ENCODE assay signal across 9 mouse cellular contexts in the genomic region with DNA sequence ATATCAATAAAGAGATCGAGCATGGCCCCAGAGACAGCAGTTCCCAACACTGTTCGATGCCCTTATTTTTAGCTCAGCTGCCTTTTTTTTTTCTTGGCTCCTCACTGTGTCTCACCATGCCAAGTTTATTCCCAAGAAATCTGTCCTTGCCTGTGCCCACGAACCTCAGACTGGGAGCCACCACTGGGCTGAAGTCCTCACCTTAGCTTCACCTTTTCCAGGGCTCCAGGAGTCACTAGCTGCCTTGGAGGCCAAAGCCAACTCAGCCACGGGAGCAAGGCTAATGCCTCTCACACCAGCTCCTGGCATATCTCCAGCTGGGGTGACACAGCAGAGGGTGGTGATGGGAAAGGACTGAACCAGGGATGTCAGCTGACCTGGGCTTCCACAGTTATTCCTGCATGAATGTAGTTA. TPM values are rescaled to one million over a fixed set of nuclear protein-coding genes. Genes with fewer than 3 reads are reported as not detected.
DNase-seq lines count a peak whose midpoint lies in the region; ATAC-seq and TF ChIP-seq lines count a peak whose summit lies in the region.
"Had no signal": no experiment of that assay in that cellular context is flagged by ENCODE, and none has a peak within 500 bp of the region (broad histone marks: within the 10 kb centered on the region; RNA-seq: fewer than 3 reads in every experiment).

No protein-coding gene starts in this region.

- DNase-seq in forebrain, postnatal 0 days: peak; percentile 27
- DNase-seq in forebrain, embryonic 11.5 days (ENCODE audit: low spot score): no peak
- DNase-seq in spleen, adult 12 weeks (ENCODE audit: low spot score): peak; percentile 85
- no peak for DNase-seq in spleen, adult 18-20 months
- peak; percentile 70 to 71 for DNase-seq in kidney, adult 8-10 months
- no peak for DNase-seq in hindbrain, embryonic 11.5 days (ENCODE audit: low spot score)
- no peak for DNase-seq in embryo, embryonic 9.5 days (ENCODE audit: extremely low spot score)
- DNase-seq in hindbrain, embryonic 10.5 days (ENCODE audit: low spot score): no peak

- no peak overlapping the region for H3K9ac ChIP-seq in forebrain, postnatal 0 days
- H3K9ac ChIP-seq in forebrain, embryonic 11.5 days (ENCODE audit: low read length): no peak overlapping the region
- no peak overlapping the region for H3K9ac ChIP-seq in hindbrain, embryonic 11.5 days (ENCODE audit: low read depth, low read length)
- H3K9ac ChIP-seq: hindbrain, embryonic 15.5 days had no signal

- no peak for TF ChIP-seq CTCF in forebrain, postnatal 0 days (IDR thresholded peaks at IDR 0.05; ENCODE audit: low read depth)

- H3K27ac ChIP-seq in forebrain, postnatal 0 days (ENCODE audit: low read depth, low read length): no peak overlapping the region
- H3K27ac ChIP-seq in forebrain, embryonic 11.5 days (ENCODE audit: low read depth, low read length): no peak overlapping the region
- no peak overlapping the region for H3K27ac ChIP-seq in hindbrain, embryonic 11.5 days (ENCODE audit: low read depth, low read length)
- H3K27ac ChIP-seq in hindbrain, embryonic 10.5 days: no peak overlapping the region
- H3K27ac ChIP-seq: hindbrain, embryonic 15.5 days had no signal

- H3K36me3 ChIP-seq in forebrain, postnatal 0 days (ENCODE audit: insufficient read depth): no peaks in the 10 kb centered on the region
- no peaks in the 10 kb centered on the region for H3K36me3 ChIP-seq in forebrain, embryonic 11.5 days (ENCODE audit: control insufficient read depth, insufficient read depth, low read length)
- no peaks in the 10 kb centered on the region for H3K36me3 ChIP-seq in hindbrain, embryonic 11.5 days (ENCODE audit: control insufficient read depth, insufficient read depth, low read length)
- no peaks in the 10 kb centered on the region for H3K36me3 ChIP-seq in hindbrain, embryonic 10.5 days
- H3K36me3 ChIP-seq: hindbrain, embryonic 15.5 days had no signal

- no peak overlapping the region for H3K4me2 ChIP-seq in forebrain, postnatal 0 days (ENCODE audit: low read depth)
- H3K4me2 ChIP-seq in forebrain, embryonic 11.5 days (ENCODE audit: low read depth, low read length, severe bottlenecking): no peak overlapping the region
- H3K4me2 ChIP-seq in hindbrain, embryonic 11.5 days (replicated peaks; ENCODE audit: low read depth, low read length): no peak overlapping the region
- H3K4me2 ChIP-seq: hindbrain, embryonic 15.5 days had no signal

- H3K4me3 ChIP-seq in forebrain, postnatal 0 days (ENCODE audit: low read depth, low read length): no peak overlapping the region
- no peak overlapping the region for H3K4me3 ChIP-seq in forebrain, embryonic 11.5 days (ENCODE audit: low read depth, low read length)
- no peak overlapping the region for H3K4me3 ChIP-seq in hindbrain, embryonic 11.5 days (ENCODE audit: low read depth, low read length)
- H3K4me3 ChIP-seq in hindbrain, embryonic 10.5 days: no peak overlapping the region
- H3K4me3 ChIP-seq: hindbrain, embryonic 15.5 days had no signal

- peak; percentile 42; the same call in 1 of the 2 replicates for ATAC-seq in forebrain, postnatal 0 days
- ATAC-seq in forebrain, embryonic 11.5 days (replicated peaks; ENCODE audit: low FRiP score): no peak
- no peak for ATAC-seq in hindbrain, embryonic 11.5 days (ENCODE audit: low FRiP score)

- 53% methylated on average over 4 of the region's 4 CpGs for WGBS in forebrain, postnatal 0 days
- 77% methylated on average over 4 of the region's 4 CpGs for WGBS in forebrain, embryonic 11.5 days
- 79% methylated on average over 4 of the region's 4 CpGs for WGBS in hindbrain, embryonic 11.5 days
- whole genome bisulfite sequencing in hindbrain, embryonic 10.5 days: 78% methylated on average over 4 of the region's 4 CpGs

- H3K9me3 ChIP-seq in forebrain, postnatal 0 days (ENCODE audit: low read length): no peaks in the 10 kb centered on the region
- no peaks in the 10 kb centered on the region for H3K9me3 ChIP-seq in forebrain, embryonic 11.5 days (ENCODE audit: control insufficient read depth, low read length)
- H3K9me3 ChIP-seq in hindbrain, embryonic 11.5 days (ENCODE audit: control insufficient read depth, low read length): no peaks in the 10 kb centered on the region
- no peaks in the 10 kb centered on the region for H3K9me3 ChIP-seq in hindbrain, embryonic 10.5 days
- H3K9me3 ChIP-seq: hindbrain, embryonic 15.5 days had no signal

- H3K4me1 ChIP-seq in forebrain, postnatal 0 days (ENCODE audit: insufficient read depth): no peaks in the 10 kb centered on the region
- H3K4me1 ChIP-seq in forebrain, embryonic 11.5 days (replicated peaks; ENCODE audit: control insufficient read depth, insufficient read depth, low read length): no peaks in the 10 kb centered on the region
- H3K4me1 ChIP-seq in hindbrain, embryonic 11.5 days (replicated peaks; ENCODE audit: control insufficient read depth, insufficient read depth, low read length): no peaks in the 10 kb centered on the region
- peaks cover 3% of the 10 kb centered on the region; the same call in 1 of the 2 replicates for H3K4me1 ChIP-seq in hindbrain, embryonic 10.5 days (replicated peaks)
- H3K4me1 ChIP-seq: hindbrain, embryonic 15.5 days had no signal

- no peaks in the 10 kb centered on the region for H3K27me3 ChIP-seq in forebrain, postnatal 0 days (ENCODE audit: insufficient read depth, low read length)
- no peaks in the 10 kb centered on the region for H3K27me3 ChIP-seq in forebrain, embryonic 11.5 days (ENCODE audit: control insufficient read depth, insufficient read depth, low read length)
- no peaks in the 10 kb centered on the region for H3K27me3 ChIP-seq in hindbrain, embryonic 11.5 days (ENCODE audit: control insufficient read depth, insufficient read depth, low read length)
- no peaks in the 10 kb centered on the region for H3K27me3 ChIP-seq in hindbrain, embryonic 10.5 days (ENCODE audit: insufficient read depth, poor library complexity, severe bottlenecking)
- H3K27me3 ChIP-seq: hindbrain, embryonic 15.5 days had no signal

RNA-seq across cellular contexts. Expression of a gene that starts 11.2 kb away (rescaled TPM):
- total RNA-seq in forebrain, postnatal 0 days (2014; rRNA removed): 92.0 and 95.2 TPM in 2 replicates
- polyA plus RNA-seq in forebrain, postnatal 0 days (2015; fragmentation: Nextera tagmentation; extraction: Ambion mirVana): 28.9 and 31.6 TPM in 2 replicates
- polyA plus RNA-seq in forebrain, embryonic 11.5 days (2014; fragmentation: Nextera tagmentation; extraction: Ambion mirVana): 15.5 and 19.9 TPM in 2 replicates
- 17.7 and 21.2 TPM in 2 replicates for polyA plus RNA-seq in hindbrain, embryonic 11.5 days (2014; fragmentation: Nextera tagmentation; extraction: Ambion mirVana)
- polyA plus RNA-seq in hindbrain, embryonic 10.5 days (2016; fragmentation: Nextera tagmentation; extraction: Ambion mirVana): 10.4 and 11.5 TPM in 2 replicates

Comparison
In these comparisons a context has a peak if more than half of its experiments do, and no peak if none do; other contexts are left out.
1. DNase-seq: peak in forebrain, postnatal 0 days (single experiment), spleen, adult 12 weeks (single experiment) and kidney, adult 8-10 months (2 of 2); none in forebrain, embryonic 11.5 days (single experiment), spleen, adult 18-20 months (0 of 2), hindbrain, embryonic 11.5 days (single experiment), embryo, embryonic 9.5 days (single experiment) and hindbrain, embryonic 10.5 days (single experiment).